Comparison of ENCODE assay signal across 7 mouse cellular contexts in genomic region chr9:87254903-87255695, GRCm38 (mm10). TPM values are rescaled to one million over a fixed set of nuclear protein-coding genes. Genes with fewer than 3 reads are reported as not detected.
A peak's percentile ranks its signal among the peaks of the same experiment; 100 is the strongest.
DNase-seq lines count a peak whose midpoint lies in the region; ATAC-seq lines count a peak whose summit lies in the region.

Gene Cep162 (minus strand): TSS chr9:87255536.

- H3K9me3 ChIP-seq in embryonic facial prominence, embryonic 12.5 days = no peaks in the 10 kb centered on the region
- H3K9me3 ChIP-seq in limb, embryonic 11.5 days (ENCODE audit: control insufficient read depth, low read length) = no peaks in the 10 kb centered on the region
- H3K9me3 ChIP-seq in midbrain, embryonic 14.5 days (ENCODE audit: control insufficient read depth, low read length) = no peaks in the 10 kb centered on the region

- H3K9ac ChIP-seq in embryonic facial prominence, embryonic 12.5 days = peak within 1 kb of the TSS; percentile 60
- peak within 1 kb of the TSS; percentile 58 for H3K9ac ChIP-seq in limb, embryonic 11.5 days (ENCODE audit: low read length)
- peak within 1 kb of the TSS; percentile 67 for H3K9ac ChIP-seq in midbrain, embryonic 14.5 days (replicated peaks; ENCODE audit: low read length)

- WGBS in embryonic facial prominence, embryonic 12.5 days = under 1% methylated on average over 41 of the region's 41 CpGs
- under 1% methylated on average over 41 of the region's 41 CpGs for WGBS in limb, embryonic 11.5 days
- WGBS in midbrain, embryonic 14.5 days = under 1% methylated on average over 41 of the region's 41 CpGs

- peaks cover 4% of the 10 kb centered on the region; the same call in 1 of the 2 replicates for H3K4me1 ChIP-seq in embryonic facial prominence, embryonic 12.5 days
- no peaks in the 10 kb centered on the region for H3K4me1 ChIP-seq in limb, embryonic 11.5 days (ENCODE audit: control insufficient read depth, insufficient read depth, low read length)
- H3K4me1 ChIP-seq in midbrain, embryonic 14.5 days (ENCODE audit: control insufficient read depth, insufficient read depth, low read length) = 0 out of 2 replicates have a peak, but pooled peaks cover 5% of the 10 kb centered on the region

- H3K4me2 ChIP-seq in embryonic facial prominence, embryonic 12.5 days (replicated peaks) = peak within 1 kb of the TSS; percentile 67
- H3K4me2 ChIP-seq in limb, embryonic 11.5 days (ENCODE audit: low read depth, severe bottlenecking) = peak within 1 kb of the TSS; percentile 54
- H3K4me2 ChIP-seq in midbrain, embryonic 14.5 days (ENCODE audit: low read length) = peak within 1 kb of the TSS; percentile 75

- no peaks in the 10 kb centered on the region for H3K36me3 ChIP-seq in embryonic facial prominence, embryonic 12.5 days
- H3K36me3 ChIP-seq in limb, embryonic 11.5 days (ENCODE audit: control insufficient read depth, insufficient read depth, low read length) = no peaks in the 10 kb centered on the region
- no peaks in the 10 kb centered on the region for H3K36me3 ChIP-seq in midbrain, embryonic 14.5 days (ENCODE audit: control insufficient read depth, insufficient read depth, low read length)

- H3K27me3 ChIP-seq in embryonic facial prominence, embryonic 12.5 days = no peaks in the 10 kb centered on the region
- H3K27me3 ChIP-seq in limb, embryonic 11.5 days (ENCODE audit: control insufficient read depth, insufficient read depth, low read length) = no peaks in the 10 kb centered on the region
- H3K27me3 ChIP-seq in midbrain, embryonic 14.5 days (ENCODE audit: control insufficient read depth, insufficient read depth, low read length) = no peaks in the 10 kb centered on the region

- H3K4me3 ChIP-seq in embryonic facial prominence, embryonic 12.5 days = peak within 1 kb of the TSS; percentile 67
- H3K4me3 ChIP-seq in limb, embryonic 11.5 days (ENCODE audit: low read depth, low read length) = peak within 1 kb of the TSS; percentile 59
- H3K4me3 ChIP-seq in midbrain, embryonic 14.5 days (replicated peaks; ENCODE audit: low read depth, low read length) = peak within 1 kb of the TSS; percentile 66

- peak; percentile 84 for DNase-seq in adrenal gland, postnatal 25 days
- DNase-seq in heart, adult 11 months = peak; percentile 99
- DNase-seq in kidney, adult 18-20 months = peak; percentile 94
- peak; percentile 91 for DNase-seq in limb, embryonic 11.5 days (ENCODE audit: low spot score)
- peak; percentile 96 for DNase-seq in midbrain, embryonic 14.5 days
- DNase-seq in spleen, adult 18-20 months = peak; percentile 82 to 90

- ATAC-seq in embryonic facial prominence, embryonic 12.5 days (ENCODE audit: insufficient number of reproducible peaks, insufficient read depth, low FRiP score, low TSS enrichment) = peak; percentile 94
- ATAC-seq in limb, embryonic 11.5 days (ENCODE audit: insufficient number of reproducible peaks, low FRiP score, low TSS enrichment, low read depth) = peak; percentile 98
- ATAC-seq in midbrain, embryonic 14.5 days (ENCODE audit: low FRiP score, low TSS enrichment) = peak; percentile 98

- H3K27ac ChIP-seq in embryonic facial prominence, embryonic 12.5 days = 0 out of 2 replicates have a peak within 1 kb of the TSS, but pooled peaks have one; percentile 58
- no peak within 1 kb of the TSS for H3K27ac ChIP-seq in limb, embryonic 11.5 days (replicated peaks; ENCODE audit: low read depth, low read length)
- H3K27ac ChIP-seq in midbrain, embryonic 14.5 days (replicated peaks; ENCODE audit: low read depth, low read length) = peak within 1 kb of the TSS; percentile 91

RNA-seq across cellular contexts. Expression of gene Cep162, which starts in this region (rescaled TPM):
- 7.9 and 9.9 TPM in 2 replicates for total RNA-seq in adrenal gland, postnatal 25 days (2021)
- polyA plus RNA-seq in embryonic facial prominence, embryonic 12.5 days (2016; fragmentation: Nextera tagmentation; extraction: Ambion mirVana) = 9.1 and 9.4 TPM in 2 replicates
- polyA plus RNA-seq in limb, embryonic 11.5 days (2014; fragmentation: Nextera tagmentation; extraction: Ambion mirVana) = 10.2 and 11.7 TPM in 2 replicates
- 6.9 and 9.0 TPM in 2 replicates for polyA plus RNA-seq in midbrain, embryonic 14.5 days (2014; fragmentation: Nextera tagmentation; extraction: Ambion mirVana)
